Mouse (Mus musculus): ENCODE data around the gene Olfr148. TPM values are rescaled to one million over a fixed set of nuclear protein-coding genes. Genes with fewer than 3 reads are reported as not detected.

Olfr148 gene
- not detected for polyA plus RNA-seq (2017; shearing (Covaris generic))

DNA sequence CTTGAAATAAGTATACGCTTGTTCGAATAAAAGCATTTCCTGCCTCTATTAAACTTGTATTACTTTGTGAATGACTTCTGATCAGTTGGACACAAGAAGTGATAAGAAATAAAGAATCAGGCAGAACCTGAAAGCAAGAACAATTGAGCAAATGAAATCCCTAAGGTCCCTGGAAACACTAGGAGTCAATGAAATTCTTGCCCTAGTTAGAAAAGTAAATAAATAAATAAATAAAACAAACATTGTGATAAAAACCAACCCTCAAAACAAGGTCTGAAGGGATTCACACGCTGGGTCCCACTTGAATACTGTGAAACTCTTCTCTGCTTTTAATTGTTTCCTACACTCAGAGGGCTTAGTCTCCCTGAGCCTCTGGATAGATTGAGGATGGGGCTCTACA, at the start of gene Olfr148:
TSS of gene Olfr148 (plus strand) at position 301 of the 400 bp plus-strand sequence.

DNA sequence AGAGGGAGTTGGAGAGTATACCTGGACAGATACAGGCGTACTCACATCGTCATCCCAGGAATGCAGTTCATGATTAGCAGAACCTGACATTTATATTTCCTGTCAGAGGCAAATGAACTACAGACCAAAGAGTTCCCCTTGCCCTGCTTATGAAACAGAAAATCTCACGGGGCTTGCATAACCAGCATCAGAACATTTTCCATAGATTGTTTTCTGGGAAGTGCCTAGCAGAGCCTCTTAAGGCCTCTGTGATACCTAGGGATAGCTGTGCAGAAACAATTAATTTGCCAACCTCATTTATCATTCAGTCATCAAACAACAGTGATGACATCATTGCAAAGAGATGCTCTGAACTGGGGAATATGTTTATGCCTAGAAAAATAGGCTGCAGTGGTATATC, 35.0 kb upstream of the Olfr148 start, which contains the start of gene Olfr959:
TSS of gene Olfr959 (minus strand) at position 101 of the 400 bp plus-strand sequence.

DNA sequence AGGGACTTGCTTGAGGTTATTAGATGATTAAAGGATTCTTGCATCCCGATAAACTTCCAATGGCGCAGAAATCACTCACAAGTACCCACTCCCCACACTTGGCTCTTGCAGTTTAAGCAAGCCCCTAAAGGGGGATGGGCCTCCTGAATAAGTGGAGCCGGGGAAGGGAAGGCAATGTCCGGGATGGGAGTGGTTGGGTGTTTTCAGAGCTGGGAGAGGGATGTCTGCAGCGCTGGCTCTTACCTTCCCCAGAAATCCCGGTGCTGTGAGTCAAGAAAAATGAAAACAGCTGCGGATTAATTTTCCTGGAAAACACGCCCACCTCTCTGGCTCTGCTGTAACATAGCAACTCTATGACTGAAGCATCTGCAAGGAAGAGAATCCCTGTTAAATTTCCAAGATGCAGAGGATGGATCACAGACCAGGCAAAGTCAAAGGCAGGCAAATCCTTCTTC, 6.4 kb upstream of the Olfr148 start, which contains the start of gene AW551984:
TSS of gene AW551984 (minus strand) at position 405 of the 455 bp plus-strand sequence.

DNA sequence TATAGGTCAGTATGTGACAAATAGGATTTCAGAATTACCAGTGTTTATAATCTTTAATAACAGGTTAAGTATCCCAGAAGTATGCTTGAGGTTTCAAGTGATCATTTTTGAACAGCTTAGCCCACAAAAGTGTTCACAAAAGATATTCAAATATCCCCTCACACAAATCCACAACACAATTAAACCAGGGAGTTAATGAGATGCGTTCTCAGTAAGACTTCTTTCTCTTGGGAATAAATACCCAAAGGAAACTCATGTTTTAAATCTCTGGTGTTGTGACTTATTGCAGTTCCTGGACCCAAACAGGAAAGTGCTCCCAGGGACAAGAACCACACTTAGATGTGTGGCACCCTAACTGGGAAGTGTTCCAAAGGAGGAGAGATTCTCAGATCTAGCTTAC, 10.6 kb downstream of the Olfr148 start, which contains the start of gene Olfr960:
TSS of gene Olfr960 (plus strand) at position 301 of the 400 bp plus-strand sequence.

DNA sequence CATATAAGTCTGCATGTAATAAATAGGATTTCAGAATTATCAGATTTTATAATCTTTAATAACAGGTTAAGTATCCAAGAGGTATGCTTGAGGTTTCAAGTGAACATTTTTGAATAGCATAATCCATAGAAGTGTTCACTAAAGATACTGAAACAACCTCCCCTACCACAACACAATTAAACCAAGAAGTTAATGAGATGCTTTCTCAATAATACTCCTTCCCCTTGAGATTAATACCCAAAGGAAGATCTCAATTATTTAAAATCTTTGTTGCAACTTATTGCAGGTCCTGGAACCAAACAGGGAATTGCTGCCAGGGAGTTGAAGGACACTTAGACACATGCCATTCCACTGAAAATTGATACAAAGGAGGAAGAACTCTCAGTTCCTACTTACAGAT, 34.3 kb downstream of the Olfr148 start, which contains the start of gene Olfr961:
TSS of gene Olfr961 (plus strand) at position 301 of the 400 bp plus-strand sequence.

Other genes starting within 250 kb of the Olfr148 start
- not detected for gene Olfr951, start 223.2 kb upstream of the Olfr148 start, polyA plus RNA-seq (2017; shearing (Covaris generic))
- gene Olfr952, start 183.5 kb upstream of the Olfr148 start, polyA plus RNA-seq (2017; shearing (Covaris generic)): not detected
- not detected for gene Olfr954, start 154.0 kb upstream of the Olfr148 start, polyA plus RNA-seq (2017; shearing (Covaris generic))
- gene Olfr955, start 138.7 kb upstream of the Olfr148 start, polyA plus RNA-seq (2017; shearing (Covaris generic)): not detected
- not detected for gene Olfr44, start 116.7 kb upstream of the Olfr148 start, polyA plus RNA-seq (2017; shearing (Covaris generic))
- gene Olfr957, start 94.8 kb upstream of the Olfr148 start, polyA plus RNA-seq (2017; shearing (Covaris generic)): not detected
- gene Olfr958, start 56.6 kb upstream of the Olfr148 start, polyA plus RNA-seq (2017; shearing (Covaris generic)): not detected
- gene Olfr959, start 35.1 kb upstream of the Olfr148 start, polyA plus RNA-seq (2017; shearing (Covaris generic)): not detected
- gene AW551984, start 6.3 kb upstream of the Olfr148 start, polyA plus RNA-seq (2017; shearing (Covaris generic)): not detected
- gene Olfr960, start 10.7 kb downstream of the Olfr148 start, polyA plus RNA-seq (2017; shearing (Covaris generic)): not detected
- gene Olfr961, start 34.4 kb downstream of the Olfr148 start, polyA plus RNA-seq (2017; shearing (Covaris generic)): not detected
- gene Olfr963, start 56.5 kb downstream of the Olfr148 start, polyA plus RNA-seq (2017; shearing (Covaris generic)): not detected
- not detected for gene Olfr149, start 96.5 kb downstream of the Olfr148 start, polyA plus RNA-seq (2017; shearing (Covaris generic))
- gene Olfr965, start 100.7 kb downstream of the Olfr148 start, polyA plus RNA-seq (2017; shearing (Covaris generic)): not detected
- gene Olfr150, start 120.3 kb downstream of the Olfr148 start, polyA plus RNA-seq (2017; shearing (Covaris generic)): not detected
- not detected for gene Olfr967, start 135.6 kb downstream of the Olfr148 start, polyA plus RNA-seq (2017; shearing (Covaris generic))
- not detected for gene Olfr968, start 172.6 kb downstream of the Olfr148 start, polyA plus RNA-seq (2017; shearing (Covaris generic))
- not detected for gene Olfr969, start 180.3 kb downstream of the Olfr148 start, polyA plus RNA-seq (2017; shearing (Covaris generic))
- gene Olfr970, start 198.2 kb downstream of the Olfr148 start, polyA plus RNA-seq (2017; shearing (Covaris generic)): not detected
- gene Olfr971, start 226.2 kb downstream of the Olfr148 start, polyA plus RNA-seq (2017; shearing (Covaris generic)): not detected